Mouse (Mus musculus) cerebellum, postnatal 25 days (tissue): Measurements from ENCODE around the gene Tmcc1.
"Not testable (repeated sequence)": the region's sequence is repeated elsewhere in the genome, so short reads cannot be mapped to it uniquely, and the experiment has no call there.

Experiments used
- DNase-seq, 2 experiments: peaks; one replicate each; pipeline ENCODE4 v3.0.0; 2021; ENCODE audit warnings: mixed read lengths in 2 of 2

The Tmcc1 gene

DNA sequence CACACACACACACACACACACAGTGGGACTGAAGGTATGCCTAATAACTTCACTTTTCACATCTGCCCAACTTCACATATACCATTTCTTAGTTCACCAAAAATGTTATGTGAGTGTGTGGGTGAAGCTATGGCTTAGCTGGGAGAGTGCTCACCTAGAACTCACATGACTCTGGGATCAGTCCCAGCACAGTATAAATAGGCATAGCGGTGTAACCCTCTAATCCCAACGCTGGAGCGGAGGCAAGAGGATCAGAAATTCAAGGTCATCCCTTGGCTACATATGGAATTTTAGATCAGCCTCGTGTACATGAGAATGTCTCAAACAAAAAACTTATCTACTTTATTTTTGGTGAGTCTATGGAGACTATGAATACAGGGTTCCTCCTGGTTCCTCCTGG is 119.7 kb downstream of the Tmcc1 start:
- no peak for DNase-seq

DNA sequence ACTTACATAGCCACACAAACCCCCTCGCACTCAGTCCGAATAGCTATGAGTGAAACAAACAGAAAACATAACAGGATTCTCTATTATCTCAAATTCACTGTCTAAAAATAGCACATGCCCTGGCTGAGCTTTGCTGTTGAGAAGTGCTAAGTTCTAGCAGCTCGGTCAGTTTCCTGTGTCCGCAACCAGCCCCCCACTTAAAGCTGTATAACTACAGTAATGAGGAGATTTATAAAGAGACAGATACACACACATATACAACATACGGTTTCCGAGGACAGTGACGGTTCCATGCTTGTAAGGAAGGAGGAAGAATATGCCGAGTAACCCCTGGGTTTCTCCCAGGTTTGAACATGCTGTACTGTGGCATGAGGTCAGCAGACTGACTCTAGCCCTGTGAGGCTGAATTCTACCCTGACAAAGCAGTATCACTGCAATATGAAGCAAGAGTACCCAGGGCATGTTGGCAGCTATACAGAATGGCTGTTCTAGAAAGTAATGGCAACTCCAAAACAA is 120.5 kb downstream of the Tmcc1 start:
- peak; percentile 29 for DNase-seq

DNA sequence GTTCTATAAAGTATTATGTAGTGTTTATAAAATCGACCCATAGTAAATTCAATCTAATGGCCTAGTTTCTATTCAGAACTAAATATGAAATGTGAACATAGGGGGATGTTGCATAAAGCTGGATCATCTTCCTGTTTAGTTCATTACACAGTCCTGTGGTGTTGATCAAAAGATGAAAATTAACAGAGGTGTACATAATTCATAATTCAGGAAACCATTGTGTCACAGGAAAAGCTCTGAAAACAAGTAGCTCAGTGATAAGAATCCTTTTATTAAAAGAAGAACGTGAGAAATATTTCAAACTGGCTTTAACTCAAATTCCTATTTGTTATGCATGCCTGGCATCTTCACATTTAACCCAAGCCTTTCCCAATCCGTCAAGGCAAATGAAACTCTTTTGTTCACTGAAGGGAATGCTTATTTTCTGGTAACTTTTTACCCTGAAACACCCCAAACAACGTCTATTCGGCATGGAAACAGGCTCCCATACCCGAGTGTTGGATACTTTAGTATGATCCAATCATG is 121.0 kb downstream of the Tmcc1 start:
- no peak for DNase-seq

DNA sequence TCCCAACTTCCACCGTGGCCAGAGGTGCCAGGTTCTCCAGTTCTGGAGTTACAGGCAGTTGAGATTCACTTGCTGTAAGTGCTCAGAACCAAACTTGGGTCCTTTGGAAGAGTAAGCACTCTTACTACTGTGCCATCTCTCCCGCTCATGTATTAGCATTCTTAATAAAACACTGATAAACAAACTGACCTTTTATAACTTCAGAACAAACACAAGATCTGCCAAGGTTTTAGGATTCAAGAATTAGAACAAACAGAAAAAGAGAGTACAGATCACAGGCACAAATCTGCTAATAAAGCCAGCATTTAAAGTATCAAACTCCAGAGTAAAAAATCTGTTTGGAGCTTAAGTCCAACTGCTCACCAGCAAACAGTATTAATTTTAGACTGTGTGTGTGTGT is 121.5 kb downstream of the Tmcc1 start:
- no peak for DNase-seq

DNA sequence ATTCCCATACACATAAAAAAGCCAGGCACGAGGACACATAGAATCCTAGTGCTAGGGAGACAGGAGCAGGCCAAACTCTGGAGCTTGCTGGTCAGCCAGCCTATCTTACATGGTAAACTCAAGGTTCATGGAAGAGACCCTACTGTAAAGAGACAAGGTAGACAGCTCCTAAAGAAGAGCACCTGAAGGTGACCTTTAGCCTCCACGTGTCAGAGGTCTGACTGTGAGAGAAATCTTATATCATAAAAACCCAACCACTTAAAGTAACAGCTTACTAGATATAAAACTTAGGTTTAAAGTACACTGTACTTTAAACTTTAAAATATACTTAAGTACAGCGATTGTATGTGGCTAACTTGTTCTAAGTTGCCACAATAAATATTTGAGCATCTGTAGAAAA is 122.7 kb downstream of the Tmcc1 start:
- DNase-seq, result no peak

DNA sequence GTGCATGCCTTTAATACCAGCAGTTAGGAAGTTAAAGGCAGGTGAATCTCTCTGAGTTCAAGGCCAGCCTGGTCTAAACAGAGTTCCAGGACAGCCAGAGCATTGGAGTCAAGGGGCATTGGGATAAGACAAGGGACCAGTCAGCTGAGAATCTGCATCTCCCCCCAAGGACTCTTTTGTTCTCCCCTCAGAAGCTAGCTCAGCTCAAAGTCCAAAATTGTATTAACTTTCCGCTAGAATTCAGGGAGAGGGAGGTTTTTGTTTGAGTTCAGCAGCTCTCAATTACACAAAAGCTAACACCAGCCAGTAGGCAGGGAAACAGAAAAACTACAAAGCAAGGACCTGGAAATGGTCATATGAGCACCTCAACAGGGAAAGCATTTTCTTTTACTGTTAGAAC is 129.8 kb downstream of the Tmcc1 start:
- no peak for DNase-seq

DNA sequence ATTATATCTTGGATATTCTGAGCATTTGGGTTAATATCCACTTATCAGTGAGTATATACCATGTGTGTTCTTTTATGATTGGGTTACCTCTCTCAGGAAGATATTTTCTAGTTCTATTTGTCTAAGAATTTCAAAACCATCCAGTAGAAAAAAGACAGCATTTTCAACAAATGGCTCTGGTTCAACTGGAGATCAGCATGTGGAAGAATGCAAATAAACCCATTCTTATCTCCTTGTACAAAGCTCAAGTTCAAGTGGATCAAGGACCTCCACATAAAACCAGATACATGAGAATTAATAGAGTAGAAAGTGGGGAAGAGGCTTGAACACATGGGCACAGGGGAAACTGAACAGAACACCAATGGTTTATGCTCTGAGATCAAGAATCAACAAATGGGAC is 133.7 kb downstream of the Tmcc1 start:
- DNase-seq, result not testable (repeated sequence)

DNA sequence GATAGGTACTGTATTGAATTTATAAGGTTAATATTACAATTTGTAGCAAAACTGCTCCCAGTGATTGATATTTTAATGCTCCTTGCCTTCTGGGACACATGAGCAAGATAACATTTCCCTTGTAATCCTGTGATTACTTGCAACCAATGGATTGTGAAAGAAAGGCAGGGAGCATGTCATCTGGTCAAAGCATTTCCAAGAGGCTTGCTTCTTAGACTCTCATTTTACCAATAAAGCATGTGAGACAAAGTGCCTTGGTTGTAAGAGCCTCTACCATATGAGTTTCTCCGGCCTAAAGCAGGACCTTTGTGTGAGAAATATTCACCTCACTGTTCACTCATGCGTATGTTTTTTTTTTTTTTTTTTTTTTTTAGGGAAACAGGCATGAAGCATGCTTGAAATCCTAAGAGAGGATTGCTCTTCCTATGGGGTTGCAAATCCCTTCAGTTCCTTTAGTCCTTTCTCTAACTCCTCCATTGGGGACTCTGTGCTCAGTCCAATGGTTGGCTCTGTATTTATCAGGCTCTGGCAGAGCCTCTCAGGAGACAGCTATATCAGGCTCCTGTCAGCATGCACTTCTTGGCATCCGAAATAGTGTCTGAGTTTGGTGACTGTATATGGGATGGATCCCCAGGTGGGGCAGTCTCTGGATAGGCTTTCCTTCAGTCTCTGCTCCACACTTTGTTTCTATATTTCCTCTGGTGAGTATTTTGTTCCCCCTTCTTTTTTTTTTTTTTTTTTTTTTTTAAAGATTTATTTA is 134.6 kb downstream of the Tmcc1 start:
- no peak for DNase-seq

DNA sequence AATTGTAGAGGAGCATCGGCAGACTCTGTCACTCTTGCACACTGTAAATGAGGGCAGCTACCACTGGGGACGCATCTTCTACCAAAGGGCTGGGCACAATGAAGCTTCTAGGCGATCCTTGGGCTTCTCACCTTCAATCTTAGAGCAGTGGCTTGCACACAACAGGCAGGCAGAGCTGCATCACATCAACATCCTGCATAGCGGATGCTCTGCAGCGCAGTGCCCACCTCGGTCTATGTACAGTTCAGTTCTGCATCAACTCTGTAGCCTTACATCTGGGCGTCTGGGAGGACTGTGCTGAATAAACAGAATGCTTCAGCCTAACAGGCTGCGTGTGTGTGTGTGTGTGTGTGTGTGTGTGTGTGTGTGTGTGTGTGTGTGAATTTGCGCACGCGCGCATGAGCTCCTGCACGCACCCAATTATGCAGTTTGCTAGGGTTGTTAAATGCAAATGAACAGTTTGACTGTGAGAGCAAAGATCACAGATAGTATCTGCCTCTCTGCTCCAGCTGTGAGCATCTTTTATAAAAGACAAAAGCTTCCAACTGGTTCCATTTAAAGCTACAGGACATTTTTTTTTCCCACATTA is 136.5 kb downstream of the Tmcc1 start:
- DNase-seq, result peak; percentile 81 to 84

DNA sequence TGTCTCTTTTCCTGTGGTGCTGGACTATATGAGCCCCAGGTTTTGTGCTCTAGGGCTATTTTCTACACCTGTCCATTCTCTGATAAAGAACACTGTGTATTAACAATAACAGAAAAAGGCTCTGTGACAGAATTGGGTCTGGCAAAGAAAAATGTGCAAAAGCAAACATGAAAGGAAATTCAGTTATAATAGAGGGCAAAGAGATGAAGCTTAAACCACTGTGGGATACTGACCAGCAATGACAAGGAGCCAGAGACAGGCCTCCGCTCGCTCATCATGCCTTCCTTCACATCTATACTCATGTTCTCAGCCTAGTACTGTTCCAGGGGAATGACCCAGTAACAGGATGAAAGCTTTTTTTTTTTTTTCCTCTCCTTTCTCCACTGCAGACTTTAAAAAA is 137.5 kb downstream of the Tmcc1 start:
- peak; percentile 44 to 52 for DNase-seq

DNA sequence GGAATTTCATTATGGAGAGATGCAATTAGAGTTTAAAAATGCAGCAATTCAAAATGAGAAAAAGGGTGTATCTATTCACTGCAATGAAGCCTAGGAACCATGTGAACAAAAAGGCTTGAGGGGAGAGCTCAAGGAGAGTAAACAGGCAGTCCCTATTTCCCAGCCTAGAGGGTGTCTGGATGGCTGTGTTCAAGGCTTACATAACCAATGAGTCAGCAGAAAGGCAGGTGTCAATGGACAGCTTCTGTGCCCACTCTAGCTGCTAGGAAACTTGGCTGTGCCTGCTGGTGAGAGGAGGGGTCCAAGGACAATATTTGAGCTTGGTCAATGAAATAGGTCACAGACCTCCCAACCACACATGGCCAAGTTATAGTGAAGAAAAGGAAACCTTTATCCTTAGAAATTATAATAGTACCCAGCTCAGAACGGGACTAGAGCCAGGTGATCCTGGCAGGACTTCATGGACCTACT is 138.2 kb downstream of the Tmcc1 start:
- peak; percentile 81 to 82 for DNase-seq

DNA sequence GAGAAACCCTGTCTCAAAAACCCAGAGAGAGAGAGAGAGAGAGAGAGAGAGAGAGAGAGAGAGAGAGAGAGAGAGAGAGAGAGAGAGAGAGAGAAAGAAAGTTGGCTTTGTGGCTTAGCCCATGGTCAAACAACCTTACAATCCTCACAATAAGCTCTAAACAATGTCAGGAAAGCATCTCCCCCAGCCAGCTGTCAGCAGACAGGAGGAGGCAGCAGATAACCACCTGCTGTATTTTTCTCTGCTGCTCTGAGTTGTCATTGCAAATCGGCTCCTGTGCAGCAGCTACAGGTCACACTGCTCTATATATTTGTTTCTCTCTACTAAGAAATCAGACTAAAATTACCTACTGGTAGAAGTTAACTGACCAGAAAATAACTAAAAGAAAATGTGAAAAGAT is 145.4 kb downstream of the Tmcc1 start:
- no peak for DNase-seq

DNA sequence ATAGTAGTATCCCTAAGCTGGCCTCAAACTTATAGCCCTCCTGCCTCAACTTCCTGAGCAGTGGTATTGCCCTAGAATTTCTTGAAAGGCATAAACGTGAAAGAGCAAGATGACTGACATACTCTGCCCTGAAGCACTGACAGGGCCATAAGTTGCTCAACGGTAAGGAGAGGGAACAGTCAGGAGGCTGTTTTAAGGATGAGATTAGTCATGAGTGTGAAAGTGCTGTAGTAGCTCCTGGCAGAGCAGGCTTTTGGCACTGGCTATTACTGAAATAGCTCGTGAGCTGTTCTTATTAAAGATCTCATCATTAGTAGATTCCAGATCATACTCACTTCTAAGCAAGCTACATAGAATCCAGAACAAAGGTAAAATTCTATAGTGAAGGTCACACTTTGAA is 145.9 kb downstream of the Tmcc1 start:
- peak in 1 of 2 experiments; percentile 24 for DNase-seq

DNA sequence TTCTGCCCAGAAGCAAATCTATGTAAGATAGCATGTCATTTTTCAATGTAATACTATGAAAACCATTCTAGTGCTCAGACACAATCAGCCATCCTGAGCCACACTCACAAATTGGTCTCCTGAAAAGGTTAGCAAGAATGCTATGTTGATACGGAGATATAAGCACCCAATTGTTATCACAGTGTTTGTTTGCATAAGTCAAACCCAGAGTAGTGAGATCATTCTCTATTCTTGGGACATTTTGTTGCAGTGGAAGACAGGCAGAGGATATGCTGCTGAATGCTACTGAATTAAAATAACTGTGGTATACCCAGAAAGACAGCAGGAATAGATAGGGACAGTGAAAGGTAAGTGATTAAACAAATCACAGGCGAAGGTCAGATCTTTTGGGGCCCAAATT is 149.2 kb downstream of the Tmcc1 start:
- DNase-seq, result no peak

DNA sequence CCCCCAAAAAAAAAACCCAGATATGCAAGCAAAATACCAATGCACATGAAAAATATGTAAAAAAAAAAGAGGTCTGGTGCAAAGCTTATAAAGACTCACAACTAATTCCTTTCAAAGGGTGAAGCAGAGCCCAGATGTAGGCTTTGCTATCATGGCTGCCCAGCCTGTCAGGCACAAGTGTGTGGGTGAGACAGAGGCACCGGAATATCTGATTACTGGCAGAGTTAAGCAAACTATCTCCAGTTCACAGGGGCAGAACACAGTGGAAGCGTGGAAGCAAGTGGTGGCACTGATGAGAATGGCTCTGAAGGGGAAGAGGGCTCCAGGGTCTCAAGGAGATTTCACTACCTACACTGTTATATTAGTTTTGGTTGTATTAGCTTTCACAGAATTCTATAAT is 155.1 kb downstream of the Tmcc1 start:
- DNase-seq, result no peak

DNA sequence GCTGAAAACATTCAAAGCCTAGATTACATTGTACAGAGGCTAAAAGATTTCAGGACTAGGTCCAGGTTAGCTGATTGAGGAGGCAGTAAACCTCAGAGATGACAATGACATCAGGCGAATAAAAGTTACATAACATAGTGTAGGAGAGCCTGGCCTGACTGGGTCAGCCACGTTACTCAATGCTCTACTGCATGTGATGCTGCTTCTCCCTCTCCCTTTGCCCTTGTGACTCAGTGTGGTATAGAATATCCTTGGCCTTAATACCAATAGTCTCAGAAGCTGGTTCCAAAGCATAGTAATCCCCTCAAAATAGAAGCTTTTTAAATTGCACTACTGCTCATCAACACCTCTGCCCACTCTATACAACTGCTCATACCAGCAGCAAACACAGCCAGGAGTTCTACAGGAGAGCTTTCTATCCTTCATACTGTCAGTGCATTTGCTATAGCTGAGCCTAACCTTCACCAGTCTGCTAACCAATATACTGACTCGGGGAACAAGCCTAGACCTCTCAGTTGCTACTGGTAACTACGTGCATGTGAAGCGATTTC is 155.9 kb downstream of the Tmcc1 start:
- DNase-seq, result no peak

DNA sequence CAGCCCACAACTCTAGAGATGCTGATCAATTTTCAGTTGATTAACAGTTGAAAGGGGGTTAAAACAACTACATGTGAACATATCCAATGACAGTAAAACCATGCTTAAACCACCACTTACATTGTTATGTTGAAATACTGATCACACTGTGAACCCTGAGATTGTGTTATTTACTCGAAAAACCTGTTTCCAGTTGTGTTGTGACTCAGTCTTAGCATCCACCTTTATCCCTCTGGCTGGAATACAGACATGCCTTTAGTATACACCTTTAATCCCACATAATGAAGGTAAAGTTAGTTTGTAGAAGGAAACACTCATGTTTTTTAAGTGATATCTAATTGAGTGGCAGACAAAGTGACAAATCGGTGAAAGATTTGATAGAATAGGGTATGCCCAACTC is 156.7 kb downstream of the Tmcc1 start:
- no peak for DNase-seq

DNA sequence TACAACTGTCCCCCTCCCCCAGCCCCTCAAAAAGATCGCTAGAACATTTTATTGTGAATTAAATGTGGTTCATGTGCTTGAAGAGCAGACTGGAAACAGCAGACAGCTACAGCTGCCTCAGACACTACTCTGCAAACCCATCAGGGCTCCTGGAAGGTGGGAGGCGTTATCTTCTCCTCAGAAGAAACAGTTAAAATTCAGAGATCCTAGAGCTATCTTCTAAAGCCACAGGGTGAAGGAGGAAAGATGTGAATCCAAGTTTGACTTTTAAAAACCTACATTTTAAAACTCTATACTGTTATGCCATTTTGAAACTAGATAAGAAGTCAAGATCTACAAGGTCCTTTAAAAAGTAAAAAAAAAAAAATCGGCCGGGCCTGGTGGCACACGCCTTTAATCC is 162.2 kb downstream of the Tmcc1 start:
- no peak for DNase-seq

DNA sequence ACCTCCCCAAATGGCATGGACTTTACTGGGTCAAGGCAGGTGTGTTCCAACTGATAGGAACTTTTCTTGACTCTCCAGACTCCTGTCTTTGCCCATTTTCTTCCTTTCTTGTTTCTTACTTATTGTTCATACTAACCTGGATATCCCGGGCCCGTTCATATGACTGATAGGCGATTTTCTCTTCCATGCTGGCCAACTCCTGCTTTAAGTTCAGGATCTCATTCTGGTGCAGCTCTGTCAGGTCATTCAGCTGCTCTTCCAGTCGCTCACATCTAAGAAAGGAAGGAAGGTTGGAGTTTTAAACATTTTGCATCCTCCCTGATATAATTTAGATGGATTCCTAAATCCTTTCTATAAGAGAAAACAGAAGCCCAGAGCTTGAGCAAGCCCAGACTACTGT is 168.6 kb downstream of the Tmcc1 start:
- no peak for DNase-seq

DNA sequence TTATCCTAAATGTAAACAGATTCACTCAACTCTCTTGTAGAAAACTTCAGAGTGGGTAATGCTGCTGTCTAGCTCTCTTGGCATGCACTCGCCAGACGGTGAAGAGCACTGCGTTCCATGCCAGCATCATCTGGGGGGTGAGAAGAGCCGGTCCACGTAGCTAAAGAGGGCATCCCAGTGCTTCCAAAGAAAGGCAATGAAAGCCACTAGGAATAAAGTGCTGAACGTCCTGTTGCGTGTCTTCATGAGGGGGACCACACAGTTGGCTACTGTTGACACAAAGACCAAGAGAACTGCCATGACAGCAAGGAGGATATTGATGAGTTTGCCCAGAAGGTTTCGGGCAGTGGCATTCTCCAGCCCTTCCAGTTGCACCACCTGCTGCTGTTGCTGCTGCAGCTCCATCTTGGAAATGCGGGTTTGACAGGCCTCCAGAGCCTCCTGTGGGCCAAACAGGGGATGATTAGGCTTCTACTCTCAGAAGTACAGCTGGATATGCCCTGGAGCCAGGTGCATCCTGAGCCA is 171.3 kb downstream of the Tmcc1 start:
- no peak for DNase-seq

DNA sequence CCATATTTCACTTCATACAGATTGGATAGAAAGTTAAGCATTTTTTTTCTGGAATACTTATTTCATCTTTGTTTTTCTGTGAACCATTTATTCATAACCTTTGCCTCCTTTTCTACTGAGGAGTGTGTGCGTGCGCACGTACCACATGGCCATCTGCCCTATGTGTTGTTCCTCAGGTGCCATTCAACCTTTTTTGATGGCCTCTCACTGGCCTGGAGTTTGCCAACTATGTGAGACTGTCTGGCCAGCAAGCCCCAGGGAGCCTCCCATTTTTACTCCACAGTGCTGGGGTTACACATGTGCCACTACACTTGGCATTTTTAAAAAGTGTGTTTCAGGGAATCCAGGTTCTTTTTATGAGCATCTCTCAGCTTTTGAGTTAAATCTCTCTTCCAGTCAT is 177.4 kb downstream of the Tmcc1 start:
- DNase-seq, result no peak

DNA sequence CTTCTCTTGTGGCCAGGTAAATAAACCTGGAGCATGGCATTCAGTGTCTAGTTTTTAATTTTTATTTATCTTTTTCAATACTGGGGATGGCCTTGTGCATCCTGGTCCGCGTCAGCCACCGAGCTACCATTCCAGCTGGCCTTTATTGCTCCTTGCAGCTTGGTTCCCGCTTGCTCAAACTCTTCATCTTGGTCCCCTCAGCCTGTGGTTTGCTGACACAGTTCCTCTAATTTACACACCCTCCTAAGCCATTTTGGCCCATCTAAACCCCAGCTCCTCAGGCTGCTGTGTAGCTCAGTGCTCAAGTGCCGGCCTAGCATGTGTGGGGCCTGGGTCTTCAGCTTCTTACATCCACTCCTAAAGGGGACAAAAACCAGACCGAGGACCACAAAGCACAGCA is 179.2 kb downstream of the Tmcc1 start:
- DNase-seq, result no peak

DNA sequence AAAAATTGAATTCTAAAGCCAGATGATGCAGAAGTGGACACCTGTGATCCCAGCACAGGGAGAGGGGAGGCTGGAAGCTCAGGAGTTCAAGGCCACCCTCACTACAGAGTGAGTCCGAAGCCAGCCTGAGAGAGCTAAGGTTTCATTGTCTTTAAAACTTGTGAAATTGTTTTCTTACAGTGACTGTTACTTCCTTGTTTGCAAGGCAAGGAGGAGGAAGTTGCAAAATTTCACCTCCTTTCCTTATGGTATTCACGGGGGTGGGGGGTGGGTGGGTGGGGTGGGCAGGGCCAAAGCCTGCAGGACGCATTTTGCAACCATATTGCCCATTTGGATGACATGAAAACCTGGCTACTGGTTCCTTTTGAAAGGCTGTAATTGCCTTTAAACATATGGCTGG is 179.6 kb downstream of the Tmcc1 start:
- DNase-seq, result no peak

DNA sequence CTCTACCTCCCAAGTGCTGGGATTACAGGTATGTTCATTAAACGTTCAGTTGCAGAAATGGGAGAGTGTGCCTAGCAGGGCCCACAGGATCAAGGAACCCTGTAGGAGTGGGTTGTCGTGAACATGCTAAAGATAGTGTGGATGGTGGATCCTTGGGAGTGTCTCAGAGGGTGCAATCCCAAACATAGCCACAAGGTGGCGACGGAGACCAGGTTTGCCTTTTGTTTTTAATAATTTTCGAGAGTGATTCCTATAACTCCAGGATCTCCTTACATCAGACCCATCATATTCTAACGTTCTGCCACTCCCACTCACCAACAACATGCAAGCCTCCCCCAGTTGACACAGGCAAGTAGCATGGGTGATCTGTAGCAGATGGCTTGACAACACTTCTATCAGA is 182.7 kb downstream of the Tmcc1 start:
- DNase-seq, result peak; percentile 90 to 91
